In the genomic region with DNA sequence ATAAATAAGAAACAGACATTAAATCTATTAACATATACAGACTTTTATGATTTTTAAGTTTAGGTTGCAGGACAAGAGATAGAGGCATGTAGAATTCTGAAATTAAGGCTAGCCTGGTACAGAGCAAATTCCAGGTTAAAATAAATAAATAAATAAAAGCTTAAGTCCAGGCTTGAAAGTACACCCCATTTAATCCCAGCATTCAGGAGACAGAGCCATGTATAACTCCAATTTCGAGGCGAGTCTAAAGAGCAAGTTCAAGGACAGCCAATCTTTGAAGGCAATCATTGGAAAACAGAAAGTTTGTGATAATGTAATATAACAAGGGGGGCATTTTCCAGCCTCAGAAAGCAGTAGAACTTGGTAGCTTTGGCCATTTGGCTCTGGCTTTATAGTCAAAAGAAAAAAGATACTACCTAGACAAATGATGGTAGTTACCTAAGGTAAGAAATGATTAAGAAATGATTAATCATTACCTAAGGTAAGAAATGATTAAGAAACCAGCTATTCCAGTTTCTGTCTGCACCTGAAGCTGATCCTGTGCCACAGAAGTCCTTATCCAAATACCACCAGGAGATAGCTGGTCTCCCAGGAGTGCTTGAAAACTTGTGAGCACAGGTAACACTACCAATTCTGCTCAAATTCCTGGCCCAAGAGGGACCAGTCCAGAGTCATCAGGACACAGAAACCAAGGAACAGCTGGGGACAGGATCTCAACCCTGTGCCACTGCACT, we compare ENCODE assay signal across 14 mouse cellular contexts.
"Had no signal": no experiment of that assay in that cellular context is flagged by ENCODE, and none has a peak within 500 bp of the region (broad histone marks: within the 10 kb centered on the region; RNA-seq: fewer than 3 reads in every experiment).

No protein-coding gene starts in this region.

- H3K27me3 ChIP-seq: limb, embryonic 12.5 days; liver, embryonic 13.5 days; midbrain, embryonic 13.5 days; neural tube, embryonic 15.5 days had no signal

- H3K4me1 ChIP-seq: limb, embryonic 12.5 days; liver, embryonic 13.5 days; midbrain, embryonic 13.5 days; neural tube, embryonic 15.5 days had no signal

- H3K4me2 ChIP-seq: hindbrain, embryonic 14.5 days; limb, embryonic 12.5 days; liver, embryonic 13.5 days; midbrain, embryonic 13.5 days; neural tube, embryonic 15.5 days had no signal

- H3K9me3 ChIP-seq: limb, embryonic 12.5 days; liver, embryonic 13.5 days; midbrain, embryonic 13.5 days; neural tube, embryonic 15.5 days had no signal

- H3K27ac ChIP-seq: hindbrain, embryonic 14.5 days; limb, embryonic 12.5 days; liver, embryonic 13.5 days; midbrain, embryonic 13.5 days; neural tube, embryonic 15.5 days had no signal

- H3K9ac ChIP-seq: hindbrain, embryonic 14.5 days; limb, embryonic 12.5 days; liver, embryonic 13.5 days; liver, postnatal 0 days; midbrain, embryonic 13.5 days; neural tube, embryonic 15.5 days had no signal

- DNase-seq: kidney, adult 2 months; layer of hippocampus, adult 9-11 months; liver; liver, embryonic 13.5 days; liver, postnatal 0 days; lung, postnatal 36 days; right cerebral cortex, adult 18-20 months; thymus, adult 18-20 months; thymus, postnatal 14 days had no signal

- H3K4me3 ChIP-seq: limb, embryonic 12.5 days; liver, embryonic 13.5 days; midbrain, embryonic 13.5 days; myocyte; neural tube, embryonic 15.5 days had no signal

- ATAC-seq: liver, postnatal 0 days; midbrain, embryonic 13.5 days had no signal

- H3K36me3 ChIP-seq: limb, embryonic 12.5 days; liver, embryonic 13.5 days; midbrain, embryonic 13.5 days; neural tube, embryonic 15.5 days had no signal
